Mouse (Mus musculus) lung, embryonic 14.5 days (tissue): ENCODE results near the gene Xrcc6. TPM values are rescaled to one million over a fixed set of nuclear protein-coding genes. Genes with fewer than 3 reads are reported as not detected.

Source experiments
- ATAC-seq: fragments of 200-750 bp; cut with Nextera tagmentation; 2 replicates; pipeline ENCODE4 v1.8.0; 2017; ENCODE audit warnings: mild to moderate bottlenecking, moderate TSS enrichment, moderate library complexity; ENCODE audit not compliant: insufficient read depth
- DNase-seq: peaks from one replicate; pipeline ENCODE4 v3.0.0-alpha.2; 2015
- H3K27ac ChIP-seq: fragments of 300-500 bp; sonication (generic); 2 replicates; pipeline ENCODE4 v1.5.1; 2014; ENCODE audit warnings: low read depth, mild to moderate bottlenecking, moderate library complexity
- H3K27me3 ChIP-seq: fragments of 300-500 bp; sonication (generic); 2 replicates; pipeline ENCODE4 v1.6.1; 2014; ENCODE audit warnings: low read length, control low read depth; ENCODE audit not compliant: insufficient read depth
- H3K36me3 ChIP-seq: fragments of 300-500 bp; sonication (generic); 2 replicates; pipeline ENCODE4 v1.6.1; 2014; ENCODE audit warnings: control low read depth; ENCODE audit not compliant: insufficient read depth
- H3K4me1 ChIP-seq: fragments of 300-500 bp; sonication (generic); 2 replicates; pipeline ENCODE4 v1.6.1; 2014; ENCODE audit warnings: antibody characterized with exemption, control low read depth; ENCODE audit not compliant: insufficient read depth
- H3K4me2 ChIP-seq: fragments of 300-500 bp; sonication (generic); 2 replicates; pipeline ENCODE4 v1.6.1; 2014; ENCODE audit warnings: mild to moderate bottlenecking
- H3K4me3 ChIP-seq: fragments of 300-500 bp; sonication (generic); 2 replicates; pipeline ENCODE4 v1.5.1; 2014; ENCODE audit warnings: low read depth, low read length
- H3K9ac ChIP-seq: fragments of 300-500 bp; sonication (generic); 2 replicates; pipeline ENCODE4 v1.6.1; 2014
- H3K9me3 ChIP-seq: fragments of 300-500 bp; sonication (generic); 2 replicates; pipeline ENCODE4 v1.6.1; 2016; ENCODE audit warnings: low read depth, low read length, control low read depth
- CTCF ChIP-seq: IDR thresholded peaks from 2 replicates; pipeline ENCODE4 v1.5.1; 2016; ENCODE audit warnings: antibody characterized with exemption, low read depth
- WGBS: fragments of 180-500 bp; shearing (Covaris S2); extraction: QIAGEN DNeasy Blood & Tissue Kit; methylation state at CpG from one replicate; pipeline ENCODE4 v1.1.7; 2014; 5-methylcytosine and 5-hydroxymethylcytosine counted together
- polyA plus RNA-seq: library from polyadenylated mRNA; unstranded; fragments of >200 nt; fragmentation: Nextera tagmentation; extraction: Ambion mirVana; gene quantifications from 2 replicates; pipeline ENCODE4 v1.2.1, GENCODE M21; 2014

Gene Xrcc6
- polyA plus RNA-seq, 1 experiment from 2014 or later = 93.1 TPM

DNA sequence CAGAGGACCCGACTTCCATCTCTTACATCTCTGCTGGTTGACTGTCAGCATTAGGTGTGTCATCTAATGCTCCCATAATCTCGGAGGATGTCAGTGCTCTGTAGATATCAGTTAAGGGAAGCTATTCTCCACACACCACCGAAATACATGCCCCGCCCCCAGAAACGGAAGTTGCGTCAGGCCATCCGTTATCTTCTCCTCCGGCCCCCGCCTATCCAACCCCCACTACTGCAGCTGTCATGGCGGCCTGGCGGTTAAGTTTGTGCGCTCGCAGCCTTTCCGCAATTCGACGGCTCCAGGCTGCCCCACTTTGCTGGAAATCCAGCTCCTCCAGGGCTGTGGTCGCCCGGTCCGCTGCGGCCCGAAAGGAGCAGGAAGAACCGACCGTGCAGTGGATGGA is 7.3 kb upstream of the Xrcc6 start, which contains the start of gene 1700029P11Rik:
Gene 1700029P11Rik, plus strand, starts transcription at position 220 of the 400 bp plus-strand sequence.
- Histone ChIP-seq H3K27me3 (no peaks in the 10 kb centered on the region), H3K4me2 (no peak within 1 kb of the TSS), H3K27ac (no peak within 1 kb of the TSS), H3K36me3 (no peaks in the 10 kb centered on the region), H3K4me1 (no peaks in the 10 kb centered on the region), H3K4me3 (no peak within 1 kb of the TSS), H3K9ac (no peak within 1 kb of the TSS), H3K9me3 (no peaks in the 10 kb centered on the region)
- TF ChIP-seq CTCF = no peak
- DNase-seq (no peak), ATAC-seq (no peak)
- 92% methylated on average over 23 of the region's 23 CpGs for WGBS

GRCm38 (mm10) chr15:81982173-81982572 is 5.5 kb upstream of the Xrcc6 start:
- no peak for TF ChIP-seq CTCF
- ATAC-seq = no peak
- H3K27me3 ChIP-seq = no peaks in the 10 kb centered on the region
- H3K9ac ChIP-seq = no peak overlapping the region
- no peaks in the 10 kb centered on the region for H3K4me1 ChIP-seq
- H3K9me3 ChIP-seq = no peaks in the 10 kb centered on the region
- H3K36me3 ChIP-seq = no peaks in the 10 kb centered on the region
- 53% methylated on average over 1 of the region's 1 CpGs for WGBS
- no peak overlapping the region for H3K4me2 ChIP-seq
- no peak for DNase-seq
- no peak overlapping the region for H3K27ac ChIP-seq
- H3K4me3 ChIP-seq = no peak overlapping the region

DNA sequence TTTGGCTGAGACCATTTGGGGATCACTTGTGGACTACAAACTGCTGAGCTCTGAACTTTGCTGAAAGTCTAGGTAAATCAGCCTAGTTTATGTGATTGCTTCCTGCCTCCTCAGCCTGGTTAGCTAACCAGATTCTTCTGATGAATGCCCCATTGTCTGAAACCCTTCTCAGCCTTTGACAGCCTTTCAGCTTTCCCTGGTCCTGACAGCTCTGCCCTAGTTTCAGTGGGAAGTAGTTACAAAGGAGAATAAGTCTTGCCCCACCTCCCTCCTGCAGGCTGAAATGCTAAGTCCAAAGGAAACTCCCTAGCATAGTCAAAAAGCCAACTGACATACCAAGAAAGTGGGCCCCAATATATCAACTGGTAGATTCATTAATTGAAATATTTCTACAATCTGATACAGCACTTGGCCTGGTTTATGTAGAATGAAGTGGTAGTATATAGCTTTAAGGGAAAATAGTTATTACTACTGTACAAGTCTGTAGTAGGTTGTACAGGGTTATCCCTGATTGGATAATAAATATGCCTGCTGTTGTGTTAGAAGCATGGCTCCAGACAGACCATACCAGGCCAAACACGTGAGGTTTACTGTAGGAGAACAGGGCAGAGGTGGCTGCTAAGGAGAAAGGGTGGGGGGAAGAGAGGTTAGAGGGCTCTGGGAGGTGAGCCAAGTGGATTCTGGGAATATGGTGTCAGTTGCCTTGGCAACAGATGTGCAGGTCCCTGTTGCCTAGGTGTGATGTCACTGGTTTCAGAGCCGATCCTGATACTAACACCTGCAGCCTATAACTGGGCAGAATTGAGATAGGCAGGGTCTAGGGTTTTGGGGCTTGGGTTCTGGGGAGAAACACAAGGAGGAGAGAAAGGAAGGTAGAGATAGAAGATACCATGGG is 2.1 kb upstream of the Xrcc6 start:
- H3K9me3 ChIP-seq = no peaks in the 10 kb centered on the region
- no peak overlapping the region for H3K4me2 ChIP-seq
- no peak overlapping the region for H3K9ac ChIP-seq
- H3K4me1 ChIP-seq = peaks cover 5% of the 10 kb centered on the region; the same call in 1 of the 2 replicates
- no peak for ATAC-seq
- DNase-seq = no peak
- H3K36me3 ChIP-seq = no peaks in the 10 kb centered on the region
- 55% methylated on average over 2 of the region's 2 CpGs for WGBS
- H3K27ac ChIP-seq = no peak overlapping the region
- H3K27me3 ChIP-seq = no peaks in the 10 kb centered on the region
- H3K4me3 ChIP-seq = no peak overlapping the region
- no peak for TF ChIP-seq CTCF

DNA sequence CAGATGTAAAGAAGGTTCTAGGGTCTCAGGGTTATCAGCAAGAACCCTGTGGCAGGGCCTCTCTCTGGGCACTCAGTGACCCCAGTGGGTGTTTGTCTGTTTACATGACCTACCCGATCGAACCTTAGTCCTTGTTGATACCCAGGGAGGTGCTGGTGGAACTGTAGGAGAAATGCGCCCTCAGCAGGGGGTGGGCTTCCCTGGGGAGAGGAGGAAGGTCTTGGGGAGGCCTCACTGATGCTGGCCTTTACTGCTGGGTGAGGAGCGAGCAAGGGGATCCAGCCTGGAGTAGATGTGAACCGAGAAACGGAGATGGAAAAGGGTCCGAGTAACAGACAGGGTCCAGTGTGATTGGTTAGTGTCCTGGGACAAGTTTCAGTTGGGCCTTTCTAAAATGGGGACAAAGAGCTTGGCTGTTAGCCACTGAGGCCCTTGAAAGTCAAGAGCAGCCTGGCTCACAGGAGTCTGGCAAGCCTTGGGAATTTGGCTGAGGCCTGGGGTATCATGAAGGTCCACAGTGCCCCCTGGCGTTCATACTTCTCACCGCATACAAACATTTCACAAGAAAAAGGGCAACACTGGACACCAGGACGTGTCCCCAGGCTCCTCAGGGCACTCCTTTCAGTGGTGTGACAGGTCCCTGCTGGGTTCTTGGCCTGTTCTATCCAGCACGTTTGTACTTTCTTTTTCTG is 1.9 kb downstream of the Xrcc6 start:
- ATAC-seq = peak; percentile 87
- peak; percentile 98 for DNase-seq
- Histone ChIP-seq H3K4me1 (peaks cover 5% of the 10 kb centered on the region; the same call in 1 of the 2 replicates), H3K27me3 (no peaks in the 10 kb centered on the region), H3K9ac (peak overlapping the region; percentile 48), H3K4me3 (no peak overlapping the region), H3K27ac (peak overlapping the region; percentile 72; the same call in 1 of the 2 replicates), H3K9me3 (no peaks in the 10 kb centered on the region), H3K4me2 (no peak overlapping the region), H3K36me3 (peaks cover 8% of the 10 kb centered on the region)
- WGBS = 21% methylated on average over 11 of the region's 11 CpGs
- peak; percentile 89 for TF ChIP-seq CTCF

- no peak for ATAC-seq
- Histone ChIP-seq H3K4me1 (peaks cover 5% of the 10 kb centered on the region; the same call in 1 of the 2 replicates), H3K9me3 (no peaks in the 10 kb centered on the region), H3K27ac (no peak overlapping the region), H3K36me3 (peaks cover 15% of the 10 kb centered on the region), H3K9ac (no peak overlapping the region), H3K27me3 (no peaks in the 10 kb centered on the region), H3K4me2 (no peak overlapping the region), H3K4me3 (no peak overlapping the region)
- DNase-seq = no peak
- TF ChIP-seq CTCF = no peak
- WGBS = 48% methylated on average over 7 of the region's 7 CpGs
Observed at GRCm38 (mm10) chr15:81990549-81990948, 2.9 kb downstream of the Xrcc6 start.

DNA sequence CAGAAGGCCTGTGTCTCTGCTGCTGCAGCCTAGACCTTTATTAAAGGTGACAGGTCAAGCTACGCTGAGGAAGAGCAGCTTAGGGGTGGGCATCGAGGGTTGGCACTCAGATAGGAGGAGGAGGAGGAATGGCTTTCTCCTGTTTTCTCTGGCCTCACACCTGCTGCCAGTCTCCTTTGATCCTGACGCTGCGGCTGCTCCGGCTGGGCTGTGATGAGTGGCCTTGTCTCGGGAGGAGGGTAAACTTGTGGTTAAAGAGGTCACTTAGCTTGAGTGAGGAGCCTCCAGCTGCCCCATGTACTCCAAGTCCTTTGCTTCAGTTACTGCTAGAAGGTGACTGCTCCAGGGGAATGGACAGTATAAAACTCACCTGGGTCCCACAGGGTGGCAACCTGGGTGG is 6.4 kb downstream of the Xrcc6 start:
- no peak for ATAC-seq
- Histone ChIP-seq H3K36me3 (peaks cover 42% of the 10 kb centered on the region), H3K4me3 (no peak overlapping the region), H3K27me3 (no peaks in the 10 kb centered on the region), H3K4me2 (no peak overlapping the region), H3K9me3 (no peaks in the 10 kb centered on the region), H3K9ac (no peak overlapping the region), H3K27ac (no peak overlapping the region), H3K4me1 (peaks cover 5% of the 10 kb centered on the region; the same call in 1 of the 2 replicates)
- no peak for DNase-seq
- no peak for TF ChIP-seq CTCF
- WGBS = 46% methylated on average over 6 of the region's 6 CpGs

DNA sequence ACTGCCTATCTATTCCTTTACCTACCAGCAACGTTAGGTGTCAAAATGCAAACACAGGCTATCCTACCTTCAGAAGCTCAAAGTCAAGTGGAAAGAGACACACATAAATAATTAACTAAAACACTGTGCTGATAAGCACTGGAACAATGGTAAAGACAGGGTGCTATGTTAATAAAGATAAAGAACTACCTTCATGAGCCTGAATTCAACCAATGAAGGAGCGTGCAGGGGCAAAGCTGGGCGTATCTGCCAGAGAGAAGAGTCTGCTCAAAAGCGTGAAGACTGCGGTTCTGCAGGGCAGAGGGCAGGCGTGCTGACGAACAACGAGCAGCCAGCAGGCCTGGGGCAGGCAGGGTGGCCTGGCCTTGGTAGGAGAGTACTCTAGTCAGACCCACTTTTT is 16.6 kb downstream of the Xrcc6 start:
- WGBS = 79% methylated on average over 8 of the region's 8 CpGs
- no peak for ATAC-seq

More for the DNA sequence above, 16.6 kb downstream of the Xrcc6 start:
- Histone ChIP-seq H3K27ac (no peak overlapping the region), H3K9me3 (no peaks in the 10 kb centered on the region), H3K9ac (no peak overlapping the region), H3K4me3 (no peak overlapping the region), H3K36me3 (peaks cover 16% of the 10 kb centered on the region), H3K27me3 (no peaks in the 10 kb centered on the region), H3K4me1 (no peaks in the 10 kb centered on the region), H3K4me2 (no peak overlapping the region)
- no peak for TF ChIP-seq CTCF
- no peak for DNase-seq
